Mouse (Mus musculus) bone marrow macrophage, adult 2 months (primary cell): ENCODE data around the gene Cbln3. TPM values are rescaled to one million over a fixed set of nuclear protein-coding genes. Genes with fewer than 3 reads are reported as not detected.

Source experiments
- H3K27ac ChIP-seq: 2 replicates; pipeline ENCODE4 v1.5.1; 2012; ENCODE audit warnings: low read depth, low read length; ENCODE audit not compliant: insufficient read depth
- H3K4me1 ChIP-seq: 2 replicates; pipeline ENCODE4 v1.6.1; 2012; ENCODE audit warnings: low read length; ENCODE audit not compliant: control insufficient read depth, insufficient read depth
- H3K4me3 ChIP-seq: 2 replicates; pipeline ENCODE4 v1.5.1; 2012; ENCODE audit warnings: mild to moderate bottlenecking, low read length, moderate library complexity; ENCODE audit not compliant: insufficient read depth
- CTCF ChIP-seq: IDR thresholded peaks from 2 replicates; pipeline ENCODE4 v1.5.1; 2012; ENCODE audit warnings: low read depth, mild to moderate bottlenecking, low read length, moderate library complexity
- POLR2A ChIP-seq: IDR thresholded peaks from 2 replicates; pipeline ENCODE4 v1.6.1; 2012; ENCODE audit warnings: mild to moderate bottlenecking, low read depth, low read length, borderline replicate concordance
- polyA plus RNA-seq: library from polyadenylated mRNA; stranded (reverse); fragments of >200 nt; gene quantifications from 2 replicates; pipeline ENCODE4 v1.2.4, GENCODE M21; 2012; ENCODE audit not compliant: missing spikeins, insufficient read depth, insufficient read length

Cbln3 gene
- polyA plus RNA-seq, 1 experiment, result not detected

GRCm38 (mm10) chr14:55899701-55900413 lies 15.7 kb upstream of the Cbln3 start, which contains the start of gene Sdr39u1:
Gene Sdr39u1 (minus strand): TSS chr14:55900293.
- Histone ChIP-seq H3K4me3 (peak within 1 kb of the TSS; percentile 43), H3K27ac (no peak within 1 kb of the TSS), H3K4me1 (peaks cover 4% of the 10 kb centered on the region; the same call in 1 of the 2 replicates)
- TF ChIP-seq POLR2A (no peak), CTCF (no peak)

GRCm38 (mm10) chr14:55898947-55899346 lies 14.8 kb upstream of the Cbln3 start:
- H3K27ac ChIP-seq, result no peak overlapping the region

GRCm38 (mm10) chr14:55897671-55898070 lies 13.5 kb upstream of the Cbln3 start:
- H3K27ac ChIP-seq, result no peak overlapping the region
- no peak for TF ChIP-seq CTCF
- TF ChIP-seq POLR2A, result no peak
- no peak overlapping the region for H3K4me3 ChIP-seq
- peaks cover 4% of the 10 kb centered on the region; the same call in 1 of the 2 replicates for H3K4me1 ChIP-seq

More at GRCm38 (mm10) chr14:55898947-55899346, 14.8 kb upstream of the Cbln3 start:
- Histone ChIP-seq H3K4me3 (no peak overlapping the region), H3K4me1 (peaks cover 4% of the 10 kb centered on the region; the same call in 1 of the 2 replicates)
- no peak for TF ChIP-seq CTCF
- no peak for TF ChIP-seq POLR2A

GRCm38 (mm10) chr14:55886571-55887382 lies 2.6 kb upstream of the Cbln3 start:
- TF ChIP-seq POLR2A, result no peak
- Histone ChIP-seq H3K4me1 (peaks cover 19% of the 10 kb centered on the region), H3K27ac (peak overlapping the region; percentile 45), H3K4me3 (peak overlapping the region; percentile 37)

- Histone ChIP-seq H3K4me3 (peak overlapping the region; percentile 81), H3K4me1 (peaks cover 19% of the 10 kb centered on the region), H3K27ac (peak overlapping the region; percentile 76)
- TF ChIP-seq POLR2A, result 0 out of 2 replicates have a peak, but pooled peaks have one; percentile 32
- no peak for TF ChIP-seq CTCF
Observed at GRCm38 (mm10) chr14:55885791-55886271, 1.6 kb upstream of the Cbln3 start.

- Histone ChIP-seq H3K4me3 (peak overlapping the region; percentile 81), H3K27ac (peak overlapping the region; percentile 76), H3K4me1 (peaks cover 19% of the 10 kb centered on the region)
- TF ChIP-seq POLR2A (no peak), CTCF (no peak)
Observed at GRCm38 (mm10) chr14:55885114-55885790, 1.1 kb upstream of the Cbln3 start.

GRCm38 (mm10) chr14:55884713-55885113 lies 521 bp upstream of the Cbln3 start, which contains the start of gene Khnyn:
Gene Khnyn (plus strand): TSS chr14:55884947.
- no peak for TF ChIP-seq CTCF
- no peak for TF ChIP-seq POLR2A
- H3K4me1 ChIP-seq, result peaks cover 19% of the 10 kb centered on the region

GRCm38 (mm10) chr14:55883663-55884062 lies 529 bp downstream of the Cbln3 start:
- Histone ChIP-seq H3K27ac (no peak overlapping the region), H3K4me1 (peaks cover 19% of the 10 kb centered on the region), H3K4me3 (no peak overlapping the region)
- TF ChIP-seq POLR2A (no peak), CTCF (no peak)

More at GRCm38 (mm10) chr14:55884713-55885113, 521 bp upstream of the Cbln3 start, which contains the start of gene Khnyn:
- peak within 1 kb of the TSS; percentile 76 for H3K27ac ChIP-seq
- peak within 1 kb of the TSS; percentile 81 for H3K4me3 ChIP-seq

- Histone ChIP-seq H3K27ac (no peak overlapping the region), H3K4me3 (no peak overlapping the region), H3K4me1 (peaks cover 19% of the 10 kb centered on the region)
- TF ChIP-seq CTCF, result no peak
- TF ChIP-seq POLR2A, result no peak
Observed at GRCm38 (mm10) chr14:55883149-55883661, 987 bp downstream of the Cbln3 start.
